In genomic region chr6:72615151-72615550, GRCm38 (mm10) we compare ENCODE assay signal across 8 mouse cellular contexts. TPM values are rescaled to one million over a fixed set of nuclear protein-coding genes. Genes with fewer than 3 reads are reported as not detected.
DNase-seq lines count a peak whose midpoint lies in the region; ATAC-seq and TF ChIP-seq lines count a peak whose summit lies in the region.

No protein-coding gene starts in this region.

- no peak for ATAC-seq in intestine, embryonic 15.5 days
- no peak for ATAC-seq in neural tube, embryonic 13.5 days (ENCODE audit: low read depth)
- no peak for ATAC-seq in activated CD4-positive, CD25-positive, alpha-beta regulatory T cell, adult 4 months

- H3K27ac ChIP-seq in layer of hippocampus, adult 2 months, result no peak overlapping the region
- H3K27ac ChIP-seq in embryonic facial prominence, embryonic 10.5 days (replicated peaks), result no peak overlapping the region
- no peak overlapping the region for H3K27ac ChIP-seq in intestine, embryonic 15.5 days
- no peak overlapping the region for H3K27ac ChIP-seq in neural tube, embryonic 13.5 days (replicated peaks)

- WGBS in embryonic facial prominence, embryonic 10.5 days, result 84% methylated on average over 2 of the region's 2 CpGs
- 48% methylated on average over 2 of the region's 2 CpGs for WGBS in intestine, embryonic 15.5 days
- WGBS in neural tube, embryonic 13.5 days, result 67% methylated on average over 2 of the region's 2 CpGs

- DNase-seq in layer of hippocampus, adult 2 months (ENCODE audit: low spot score in 2 of 2), result no peak
- no peak for DNase-seq in layer of hippocampus, postnatal 25 days (ENCODE audit: extremely low spot score in 1 of 2, low spot score in 1 of 2)
- no peak for DNase-seq in embryonic facial prominence, embryonic 10.5 days (ENCODE audit: low spot score)
- no peak for DNase-seq in urinary bladder, postnatal 10 days (ENCODE audit: low spot score)
- no peak for DNase-seq in right cerebral cortex, postnatal 4 days

- peak overlapping the region; percentile 81 for H3K9ac ChIP-seq in intestine, embryonic 15.5 days
- peak overlapping the region; percentile 92 for H3K9ac ChIP-seq in neural tube, embryonic 13.5 days

- TF ChIP-seq CTCF in layer of hippocampus, adult 2 months (conservative IDR thresholded peaks at IDR 0.05), result no peak

- no peaks in the 10 kb centered on the region for H3K27me3 ChIP-seq in embryonic facial prominence, embryonic 10.5 days (replicated peaks; ENCODE audit: low read depth, poor library complexity, severe bottlenecking)
- no peaks in the 10 kb centered on the region for H3K27me3 ChIP-seq in intestine, embryonic 15.5 days (replicated peaks)
- no peaks in the 10 kb centered on the region for H3K27me3 ChIP-seq in neural tube, embryonic 13.5 days

- H3K9me3 ChIP-seq in embryonic facial prominence, embryonic 10.5 days, result no peaks in the 10 kb centered on the region
- no peaks in the 10 kb centered on the region for H3K9me3 ChIP-seq in intestine, embryonic 15.5 days
- no peaks in the 10 kb centered on the region for H3K9me3 ChIP-seq in neural tube, embryonic 13.5 days

- peaks cover 31% of the 10 kb centered on the region for H3K4me1 ChIP-seq in embryonic facial prominence, embryonic 10.5 days
- H3K4me1 ChIP-seq in intestine, embryonic 15.5 days (replicated peaks), result peaks cover 21% of the 10 kb centered on the region
- H3K4me1 ChIP-seq in neural tube, embryonic 13.5 days (replicated peaks), result peaks cover 39% of the 10 kb centered on the region

- H3K36me3 ChIP-seq in embryonic facial prominence, embryonic 10.5 days (replicated peaks), result peaks cover 38% of the 10 kb centered on the region
- peaks cover 19% of the 10 kb centered on the region for H3K36me3 ChIP-seq in intestine, embryonic 15.5 days
- peaks cover 32% of the 10 kb centered on the region for H3K36me3 ChIP-seq in neural tube, embryonic 13.5 days

- peak overlapping the region; percentile 86 for H3K4me2 ChIP-seq in intestine, embryonic 15.5 days (replicated peaks)
- H3K4me2 ChIP-seq in neural tube, embryonic 13.5 days, result peak overlapping the region; percentile 93

- H3K4me3 ChIP-seq in layer of hippocampus, adult 2 months, result peak overlapping the region; percentile 73
- H3K4me3 ChIP-seq in embryonic facial prominence, embryonic 10.5 days, result peak overlapping the region; percentile 86
- H3K4me3 ChIP-seq in intestine, embryonic 15.5 days (replicated peaks), result peak overlapping the region; percentile 72
- peak overlapping the region; percentile 82 for H3K4me3 ChIP-seq in neural tube, embryonic 13.5 days

RNA-seq across cellular contexts. Expression of gene Tgoln1, which starts 1.6 kb away (rescaled TPM):
- 10 to 100 TPM; 87.9 to 88.2 TPM for total RNA-seq in layer of hippocampus, adult 2 months (2021)
- total RNA-seq in layer of hippocampus, postnatal 25 days (2021), result 10 to 100 TPM; 80.3 to 85.0 TPM
- polyA plus RNA-seq in embryonic facial prominence, embryonic 10.5 days (2016; fragmentation: Nextera tagmentation; extraction: Ambion mirVana), result 26.2 and 27.9 TPM in 2 replicates
- polyA plus RNA-seq in intestine, embryonic 15.5 days (2015; fragmentation: Nextera tagmentation; extraction: Ambion mirVana), result 42.2 and 43.3 TPM in 2 replicates
- 39.3 and 43.9 TPM in 2 replicates for polyA plus RNA-seq in neural tube, embryonic 13.5 days (2015; fragmentation: Nextera tagmentation; extraction: Ambion mirVana)
- polyA plus RNA-seq in activated CD4-positive, CD25-positive, alpha-beta regulatory T cell, adult 4 months (2017; shearing (Covaris generic)), result 10 to 100 TPM; 90.9 to 97.8 TPM

RNA-seq across cellular contexts. Expression of gene Retsat, which starts 16.9 kb away (rescaled TPM):
- total RNA-seq in layer of hippocampus, adult 2 months (2021), result 10 to 100 TPM; 54.3 to 58.3 TPM
- total RNA-seq in layer of hippocampus, postnatal 25 days (2021), result 10 to 100 TPM; 57.8 to 58.7 TPM
- 8.6 and 8.9 TPM in 2 replicates for polyA plus RNA-seq in embryonic facial prominence, embryonic 10.5 days (2016; fragmentation: Nextera tagmentation; extraction: Ambion mirVana)
- 29.7 and 31.6 TPM in 2 replicates for polyA plus RNA-seq in intestine, embryonic 15.5 days (2015; fragmentation: Nextera tagmentation; extraction: Ambion mirVana)
- 5.3 and 5.4 TPM in 2 replicates for polyA plus RNA-seq in neural tube, embryonic 13.5 days (2015; fragmentation: Nextera tagmentation; extraction: Ambion mirVana)
- 1 to 10 TPM; 2.7 to 4.1 TPM for polyA plus RNA-seq in activated CD4-positive, CD25-positive, alpha-beta regulatory T cell, adult 4 months (2017; shearing (Covaris generic))

RNA-seq across cellular contexts. Expression of gene Elmod3, which starts 16.9 kb away (rescaled TPM):
- 10 to 100 TPM; 25.4 to 25.8 TPM for total RNA-seq in layer of hippocampus, adult 2 months (2021)
- total RNA-seq in layer of hippocampus, postnatal 25 days (2021), result 10 to 100 TPM; 22.0 to 23.4 TPM
- 13.9 and 14.8 TPM in 2 replicates for polyA plus RNA-seq in embryonic facial prominence, embryonic 10.5 days (2016; fragmentation: Nextera tagmentation; extraction: Ambion mirVana)
- polyA plus RNA-seq in intestine, embryonic 15.5 days (2015; fragmentation: Nextera tagmentation; extraction: Ambion mirVana), result 13.9 and 14.3 TPM in 2 replicates
- polyA plus RNA-seq in neural tube, embryonic 13.5 days (2015; fragmentation: Nextera tagmentation; extraction: Ambion mirVana), result 17.5 and 18.9 TPM in 2 replicates
- 10 to 100 TPM; 15.3 to 19.5 TPM for polyA plus RNA-seq in activated CD4-positive, CD25-positive, alpha-beta regulatory T cell, adult 4 months (2017; shearing (Covaris generic))
